Mouse (Mus musculus): ENCODE measurements around the gene Fbxl3. TPM values are rescaled to one million over a fixed set of nuclear protein-coding genes. Genes with fewer than 3 reads are reported as not detected.

Fbxl3 gene
- polyA plus RNA-seq, 1 experiment, result 10.4 TPM

- H3K4me3 ChIP-seq, result no peak overlapping the region
- H3K36me3 ChIP-seq (ENCODE audit: control insufficient read depth, insufficient read depth), result peaks cover 49% of the 10 kb centered on the region
- H3K27me3 ChIP-seq (ENCODE audit: control insufficient read depth, insufficient read depth, insufficient read length), result no peaks in the 10 kb centered on the region
- no peak overlapping the region for H3ac ChIP-seq (ENCODE audit: control insufficient read depth, insufficient read length)
- no peak for TF ChIP-seq USF1 (IDR thresholded peaks at IDR 0.05; ENCODE audit: low read depth)
- TF ChIP-seq CEBPB (IDR thresholded peaks at IDR 0.05; ENCODE audit: insufficient read depth, poor library complexity, severe bottlenecking), result no peak
- TF ChIP-seq E2F4 (IDR thresholded peaks at IDR 0.05; ENCODE audit: insufficient read depth), result no peak
- TF ChIP-seq SRF (IDR thresholded peaks at IDR 0.05; ENCODE audit: control insufficient read depth, insufficient read length, low read depth), result no peak
- H3K79me2 ChIP-seq (ENCODE audit: control insufficient read depth, insufficient read depth), result no peaks in the 10 kb centered on the region
- no peak overlapping the region for H3K4me2 ChIP-seq (ENCODE audit: low read depth)
These were observed 21.1 kb downstream of the Fbxl3 start for GRCm38 (mm10) chr14:103078006-103078912.

DNA sequence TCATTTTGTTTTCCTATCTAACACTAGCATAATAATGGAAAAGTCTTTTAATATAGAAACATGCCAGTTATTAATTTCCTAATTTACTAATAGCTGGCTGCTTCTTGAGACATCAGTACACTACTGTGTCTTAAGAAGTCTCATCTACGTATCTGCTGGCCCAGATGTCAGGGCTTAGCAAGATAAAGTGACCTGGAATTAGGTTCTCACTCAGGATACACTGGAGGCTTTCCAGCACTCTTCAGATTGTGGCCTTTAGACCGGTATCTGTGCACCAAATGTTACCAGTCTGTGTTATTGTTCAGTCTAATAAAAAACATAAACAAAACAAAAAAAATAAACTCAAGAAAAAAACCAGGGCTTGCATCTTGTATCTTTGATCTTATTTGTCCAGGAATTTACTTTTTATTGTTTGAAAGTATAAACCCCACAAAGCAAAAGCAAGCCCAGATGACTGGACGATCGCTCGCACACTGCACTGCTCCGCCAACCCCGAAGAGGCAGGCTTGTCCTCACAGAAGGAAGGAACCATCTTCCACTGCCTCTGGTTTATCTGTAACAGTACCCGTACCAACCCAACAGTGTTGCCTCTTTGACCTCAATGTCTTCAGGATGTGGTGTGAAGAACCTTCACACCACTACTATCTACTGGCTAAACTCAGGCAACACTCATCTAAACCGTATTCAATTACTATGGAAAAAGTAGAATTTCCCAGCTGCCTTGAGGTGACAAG lies 21.9 kb downstream of the Fbxl3 start:
- Histone ChIP-seq H3K27me3 (ENCODE audit: control insufficient read depth, insufficient read depth, insufficient read length) (no peaks in the 10 kb centered on the region), H3ac (ENCODE audit: control insufficient read depth, insufficient read length) (no peak overlapping the region), H3K4me2 (ENCODE audit: low read depth) (no peak overlapping the region), H3K4me3 (no peak overlapping the region), H3K79me2 (ENCODE audit: control insufficient read depth, insufficient read depth) (no peaks in the 10 kb centered on the region), H3K36me3 (ENCODE audit: control insufficient read depth, insufficient read depth) (peaks cover 44% of the 10 kb centered on the region)
- TF ChIP-seq E2F4 (IDR thresholded peaks at IDR 0.05; ENCODE audit: insufficient read depth) (no peak), TCF3 (IDR thresholded peaks at IDR 0.05; ENCODE audit: insufficient read length, low read depth) (no peak), USF1 (IDR thresholded peaks at IDR 0.05; ENCODE audit: low read depth) (no peak), MYOD1 (IDR thresholded peaks at IDR 0.05; ENCODE audit: control insufficient read depth in 1 of 3, insufficient read length in 2 of 3, low read depth in 2 of 3) (no peak), REST (IDR thresholded peaks at IDR 0.05; ENCODE audit: insufficient read depth, insufficient read length) (no peak), MYOG (IDR thresholded peaks at IDR 0.05; ENCODE audit: control insufficient read depth in 1 of 3, insufficient read depth in 1 of 3, insufficient read length in 2 of 3, low read depth in 2 of 3) (no peak), POLR2AphosphoS2 (IDR thresholded peaks at IDR 0.05; ENCODE audit: insufficient read length, low read depth) (no peak), SRF (IDR thresholded peaks at IDR 0.05; ENCODE audit: control insufficient read depth, insufficient read length, low read depth) (no peak), MAX (IDR thresholded peaks at IDR 0.05; ENCODE audit: low read depth) (no peak)

DNA sequence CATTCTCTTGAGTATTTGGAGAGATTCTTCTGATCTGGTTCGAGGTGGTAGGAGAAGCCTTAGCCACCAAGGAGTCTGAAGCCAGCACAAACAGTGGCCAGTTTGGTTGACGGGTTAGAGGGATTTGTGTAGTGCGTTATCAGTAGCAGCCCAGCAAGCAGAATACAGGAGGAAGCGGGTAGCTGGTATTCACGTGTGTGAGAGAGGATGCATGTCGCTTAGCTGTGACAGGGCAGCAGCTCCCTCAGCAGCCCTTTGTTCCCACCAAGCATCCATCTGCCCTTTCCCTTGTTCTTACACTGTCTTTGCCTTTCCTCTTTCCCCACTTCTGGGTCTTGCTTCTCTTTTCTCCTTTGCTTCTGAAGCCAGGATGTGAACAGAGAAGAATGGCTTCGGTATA lies 24.2 kb downstream of the Fbxl3 start:
- peaks cover 43% of the 10 kb centered on the region for H3K36me3 ChIP-seq (ENCODE audit: control insufficient read depth, insufficient read depth)

DNA sequence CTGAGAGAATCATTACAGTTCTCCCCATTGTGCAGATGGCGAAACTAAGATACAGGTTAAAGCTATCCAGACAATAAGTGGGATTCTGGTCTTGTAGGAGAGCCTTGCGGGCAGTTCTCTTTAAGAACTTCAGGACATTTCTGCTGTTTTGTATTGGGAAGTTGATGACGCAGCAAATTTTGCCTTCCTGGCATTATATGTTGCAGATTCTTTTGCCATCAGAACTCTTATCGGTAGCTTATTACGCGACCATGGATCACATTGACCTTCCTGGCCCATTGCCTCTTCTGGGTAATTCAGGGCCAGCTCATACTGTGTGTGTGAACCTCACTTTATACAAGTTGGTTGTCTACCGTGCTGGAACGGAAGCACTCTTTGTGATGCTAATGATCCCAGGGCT lies 25.5 kb downstream of the Fbxl3 start:
- Histone ChIP-seq H3K4me2 (ENCODE audit: low read depth) (no peak overlapping the region), H3K36me3 (ENCODE audit: control insufficient read depth, insufficient read depth) (peaks cover 34% of the 10 kb centered on the region)

More for the DNA sequence above, 24.2 kb downstream of the Fbxl3 start:
- Histone ChIP-seq H3K4me3 (no peak overlapping the region), H3ac (ENCODE audit: control insufficient read depth, insufficient read length) (no peak overlapping the region), H3K4me2 (ENCODE audit: low read depth) (no peak overlapping the region), H3K27me3 (ENCODE audit: control insufficient read depth, insufficient read depth, insufficient read length) (no peaks in the 10 kb centered on the region), H3K79me2 (ENCODE audit: control insufficient read depth, insufficient read depth) (no peaks in the 10 kb centered on the region)
- TF ChIP-seq SRF (IDR thresholded peaks at IDR 0.05; ENCODE audit: control insufficient read depth, insufficient read length, low read depth), result no peak
- TF ChIP-seq POLR2AphosphoS2 (IDR thresholded peaks at IDR 0.05; ENCODE audit: insufficient read length, low read depth), result peak; percentile 52
- TF ChIP-seq REST (IDR thresholded peaks at IDR 0.05; ENCODE audit: insufficient read depth, insufficient read length), result no peak
- TF ChIP-seq POLR2A (IDR thresholded peaks at IDR 0.05; ENCODE audit: insufficient read length, low read depth), result no peak

DNA sequence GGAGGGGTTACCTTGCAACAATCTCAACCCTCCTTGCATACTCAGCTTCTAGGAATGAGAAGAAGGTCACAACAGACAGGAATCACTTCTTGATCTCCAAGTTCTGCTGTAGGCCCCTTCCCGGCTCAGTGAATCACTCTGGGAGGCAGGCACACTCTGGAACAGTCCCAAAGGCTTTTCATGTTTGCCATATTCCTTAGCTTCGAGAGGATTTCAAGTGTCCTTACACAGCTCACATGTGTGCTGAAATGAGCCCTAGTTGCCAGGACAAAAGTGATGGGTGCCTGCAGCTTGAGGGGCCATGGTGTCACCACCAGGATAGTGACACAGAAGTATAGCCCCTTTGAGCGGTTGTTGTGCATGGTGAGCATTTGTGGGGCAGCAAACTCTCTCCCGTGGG lies 26.6 kb downstream of the Fbxl3 start:
- Histone ChIP-seq H3K79me2 (ENCODE audit: control insufficient read depth, insufficient read depth) (no peaks in the 10 kb centered on the region), H3K36me3 (ENCODE audit: control insufficient read depth, insufficient read depth) (peaks cover 31% of the 10 kb centered on the region), H3K4me3 (no peak overlapping the region), H3K27me3 (ENCODE audit: control insufficient read depth, insufficient read depth, insufficient read length) (no peaks in the 10 kb centered on the region), H3K4me2 (ENCODE audit: low read depth) (no peak overlapping the region), H3ac (ENCODE audit: control insufficient read depth, insufficient read length) (no peak overlapping the region)
- TF ChIP-seq USF1 (IDR thresholded peaks at IDR 0.05; ENCODE audit: low read depth), result no peak
- no peak for TF ChIP-seq POLR2A (IDR thresholded peaks at IDR 0.05; ENCODE audit: insufficient read length, low read depth)
- TF ChIP-seq MAX (IDR thresholded peaks at IDR 0.05; ENCODE audit: low read depth), result no peak
- TF ChIP-seq TCF12 (IDR thresholded peaks at IDR 0.05; ENCODE audit: insufficient read depth, poor library complexity, severe bottlenecking), result no peak
- no peak for TF ChIP-seq E2F4 (IDR thresholded peaks at IDR 0.05; ENCODE audit: insufficient read depth)
- no peak for TF ChIP-seq TCF3 (IDR thresholded peaks at IDR 0.05; ENCODE audit: insufficient read length, low read depth)
- TF ChIP-seq SRF (IDR thresholded peaks at IDR 0.05; ENCODE audit: control insufficient read depth, insufficient read length, low read depth), result no peak
- TF ChIP-seq REST (IDR thresholded peaks at IDR 0.05; ENCODE audit: insufficient read depth, insufficient read length), result no peak
- no peak for TF ChIP-seq POLR2AphosphoS2 (IDR thresholded peaks at IDR 0.05; ENCODE audit: insufficient read length, low read depth)
- no peak for TF ChIP-seq MYOG (IDR thresholded peaks at IDR 0.05; ENCODE audit: control insufficient read depth in 1 of 3, insufficient read depth in 1 of 3, insufficient read length in 2 of 3, low read depth in 2 of 3)

More for the DNA sequence above, 25.5 kb downstream of the Fbxl3 start:
- no peak overlapping the region for H3K4me3 ChIP-seq
- H3K27me3 ChIP-seq (ENCODE audit: control insufficient read depth, insufficient read depth, insufficient read length), result no peaks in the 10 kb centered on the region
- H3ac ChIP-seq (ENCODE audit: control insufficient read depth, insufficient read length), result no peak overlapping the region
- TF ChIP-seq MAX (IDR thresholded peaks at IDR 0.05; ENCODE audit: low read depth), result no peak
- TF ChIP-seq USF1 (IDR thresholded peaks at IDR 0.05; ENCODE audit: low read depth), result no peak
- no peak for TF ChIP-seq TCF12 (IDR thresholded peaks at IDR 0.05; ENCODE audit: insufficient read depth, poor library complexity, severe bottlenecking)
- TF ChIP-seq POLR2AphosphoS2 (IDR thresholded peaks at IDR 0.05; ENCODE audit: insufficient read length, low read depth), result no peak
- no peak for TF ChIP-seq TCF3 (IDR thresholded peaks at IDR 0.05; ENCODE audit: insufficient read length, low read depth)
- TF ChIP-seq POLR2A (IDR thresholded peaks at IDR 0.05; ENCODE audit: insufficient read length, low read depth), result no peak
- TF ChIP-seq SRF (IDR thresholded peaks at IDR 0.05; ENCODE audit: control insufficient read depth, insufficient read length, low read depth), result no peak
- no peak for TF ChIP-seq MYOG (IDR thresholded peaks at IDR 0.05; ENCODE audit: control insufficient read depth in 1 of 3, insufficient read depth in 1 of 3, insufficient read length in 2 of 3, low read depth in 2 of 3)
- TF ChIP-seq MYOD1 (IDR thresholded peaks at IDR 0.05; ENCODE audit: control insufficient read depth in 1 of 3, insufficient read length in 2 of 3, low read depth in 2 of 3), result no peak
- no peak for TF ChIP-seq REST (IDR thresholded peaks at IDR 0.05; ENCODE audit: insufficient read depth, insufficient read length)
- TF ChIP-seq E2F4 (IDR thresholded peaks at IDR 0.05; ENCODE audit: insufficient read depth), result no peak
- TF ChIP-seq CEBPB (IDR thresholded peaks at IDR 0.05; ENCODE audit: insufficient read depth, poor library complexity, severe bottlenecking), result no peak
- H3K79me2 ChIP-seq (ENCODE audit: control insufficient read depth, insufficient read depth), result no peaks in the 10 kb centered on the region

All from myocyte (in vitro differentiated cells).